11 mouse cellular contexts compared by ENCODE assay signal in the genomic region with DNA sequence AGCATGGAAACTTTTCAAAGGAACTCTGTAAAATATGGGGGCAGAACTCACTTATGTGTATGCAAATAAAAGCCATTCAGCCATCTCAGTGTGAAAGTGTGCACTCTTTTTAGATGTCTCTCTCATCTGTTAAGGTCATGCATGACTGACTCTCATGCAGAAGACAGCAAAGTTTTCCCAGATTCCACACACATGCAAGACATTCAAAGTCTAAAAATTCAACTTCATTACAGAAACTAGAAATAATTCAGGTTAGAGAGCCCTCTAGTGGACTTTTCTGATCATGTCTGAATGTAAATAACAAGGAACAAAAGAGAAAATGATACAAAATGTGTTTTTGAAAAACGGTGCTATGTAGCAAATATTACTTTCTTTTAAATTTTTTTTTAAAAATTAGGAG.
A peak's percentile ranks its signal among the peaks of the same experiment; 100 is the strongest.
DNase-seq lines count a peak whose midpoint lies in the region; ATAC-seq lines count a peak whose summit lies in the region.
"Had no signal": no experiment of that assay in that cellular context is flagged by ENCODE, and none has a peak within 500 bp of the region (broad histone marks: within the 10 kb centered on the region; RNA-seq: fewer than 3 reads in every experiment).

No protein-coding gene starts in this region.

- H3K4me3 ChIP-seq in forebrain, embryonic 16.5 days (replicated peaks; ENCODE audit: low read length), result no peak overlapping the region

- H3K27ac ChIP-seq in forebrain, embryonic 16.5 days (ENCODE audit: low read length), result no peak overlapping the region
- H3K27ac ChIP-seq: macrophage had no signal

- H3K36me3 ChIP-seq in forebrain, embryonic 16.5 days (ENCODE audit: control insufficient read depth, insufficient read depth), result no peaks in the 10 kb centered on the region

- no peaks in the 10 kb centered on the region for H3K9me3 ChIP-seq in forebrain, embryonic 16.5 days (ENCODE audit: control insufficient read depth, low read length)

- no peak overlapping the region for H3K9ac ChIP-seq in forebrain, embryonic 16.5 days (replicated peaks; ENCODE audit: low read depth, low read length)

- 0 out of 2 replicates have a peak, but pooled peaks have one; percentile 33 for ATAC-seq in forebrain, embryonic 16.5 days
- no peak for ATAC-seq in erythroblast, adult 5-6 weeks (replicated peaks; ENCODE audit: low FRiP score, poor library complexity, severe bottlenecking)

- peak; percentile 13 for DNase-seq in kidney, adult 9 months
- DNase-seq in kidney, postnatal 10 days, result no peak
- DNase-seq in A20 (ENCODE audit: low read depth, low spot score), result peak; percentile 17
- DNase-seq in R1 (ENCODE audit: low read depth, low spot score), result peak; percentile 6
- DNase-seq in kidney, postnatal 4 days, result no peak
- no peak for DNase-seq in adrenal gland, postnatal 4 days (ENCODE audit: low spot score in 2 of 2)
- DNase-seq: cerebellum, adult 9-11 months; heart, postnatal 36 days had no signal

- H3K4me2 ChIP-seq in forebrain, embryonic 16.5 days (ENCODE audit: low read length), result no peak overlapping the region

- H3K4me1 ChIP-seq in forebrain, embryonic 16.5 days (replicated peaks; ENCODE audit: control insufficient read depth, insufficient read depth, low read length), result peaks cover 3% of the 10 kb centered on the region; the same call in 1 of the 2 replicates

- WGBS in forebrain, embryonic 16.5 days, result 10% methylated on average over 1 of the region's 1 CpGs

- H3K27me3 ChIP-seq in forebrain, embryonic 16.5 days (replicated peaks; ENCODE audit: control insufficient read depth, insufficient read depth, low read length), result no peaks in the 10 kb centered on the region

Comparison
In these comparisons a context has a peak if more than half of its experiments do, and no peak if none do; other contexts are left out.
1. DNase-seq: peak in kidney, adult 9 months (single experiment), A20 (single experiment) and R1 (single experiment); none in kidney, postnatal 10 days (single experiment), kidney, postnatal 4 days (0 of 2) and adrenal gland, postnatal 4 days (0 of 2).